Mouse (Mus musculus) C2C12 (cell line): ENCODE results near the gene Slc35f4.

Experiments
- CEBPB ChIP-seq: IDR thresholded peaks from one replicate; pipeline ENCODE4 v1.6.1; 2011; ENCODE audit warnings: low read depth, mild to moderate bottlenecking, control low read depth, moderate library complexity
- CTCF ChIP-seq: IDR thresholded peaks from one replicate; pipeline ENCODE4 v1.5.1; 2011; ENCODE audit not compliant: control insufficient read depth, insufficient read depth, insufficient read length
- FOSL1 ChIP-seq: IDR thresholded peaks from one replicate; pipeline ENCODE4 v1.8.0; 2011; ENCODE audit warnings: mild to moderate bottlenecking, low read length; ENCODE audit not compliant: poor library complexity, insufficient read depth, severe bottlenecking
- MAX ChIP-seq: IDR thresholded peaks from one replicate; pipeline ENCODE4 v1.6.1; 2011; ENCODE audit warnings: mild to moderate bottlenecking, control low read depth
- MYOD1 ChIP-seq: IDR thresholded peaks from one replicate; pipeline ENCODE4 v1.6.1; 2011; ENCODE audit warnings: low read depth; ENCODE audit not compliant: control insufficient read depth, insufficient read length
- MYOG ChIP-seq: IDR thresholded peaks from one replicate; pipeline ENCODE4 v1.6.1; 2011; ENCODE audit not compliant: control insufficient read depth, insufficient read length; ENCODE audit errors: extremely low read depth
- USF1 ChIP-seq: IDR thresholded peaks from one replicate; pipeline ENCODE4 v1.6.1; 2011; ENCODE audit warnings: low read depth, mild to moderate bottlenecking, control low read depth, moderate library complexity

GRCm38 (mm10) chr14:49461761-49462160, 64.1 kb downstream of the Slc35f4 start:
- no peak for TF ChIP-seq CTCF
- no peak for TF ChIP-seq MYOG
- no peak for TF ChIP-seq CEBPB
- no peak for TF ChIP-seq MAX
- no peak for TF ChIP-seq USF1
- no peak for TF ChIP-seq FOSL1
- TF ChIP-seq MYOD1: no peak
